Mouse (Mus musculus): ENCODE results near the gene Celsr1.

DNA sequence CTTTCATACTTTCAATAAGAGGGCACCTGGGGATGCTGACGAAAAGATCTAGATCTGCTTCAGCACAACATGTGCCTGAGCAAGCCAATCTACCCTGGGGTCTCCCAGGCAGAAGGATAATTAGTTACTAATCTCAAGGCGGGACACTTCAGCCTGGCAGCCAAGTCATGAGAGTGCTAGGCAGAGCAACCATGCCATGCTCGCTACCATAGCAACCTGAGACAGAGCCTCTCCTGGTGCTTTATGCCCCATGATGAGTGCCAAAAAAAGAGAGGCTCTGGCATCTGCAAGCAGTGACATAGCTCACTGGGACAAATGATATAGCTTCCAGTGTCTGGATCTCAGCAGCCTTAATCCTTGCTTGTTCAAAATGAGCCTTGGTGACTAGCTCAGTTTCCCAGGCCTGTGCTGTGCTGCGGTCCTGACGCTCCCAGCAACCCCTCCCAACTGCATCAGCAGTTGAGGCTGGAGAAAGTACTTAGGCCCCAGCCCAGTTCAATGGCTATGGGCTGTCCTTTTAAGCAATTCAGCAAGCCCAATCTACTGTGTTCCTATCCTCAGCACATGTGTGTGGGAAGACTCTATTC is 32.8 kb downstream of the Celsr1 start:
- TF ChIP-seq POLR2A (IDR thresholded peaks at IDR 0.05; ENCODE audit: control insufficient read depth, extremely low read depth, insufficient read depth, low read length, poor library complexity) (no peak), CTCF (IDR thresholded peaks at IDR 0.05; ENCODE audit: borderline replicate concordance, control insufficient read depth, extremely low read depth, insufficient read depth, low read length, poor library complexity) (no peak)
